Mouse (Mus musculus) spleen, postnatal 4 days (tissue): Measurements from ENCODE around the gene Cyp46a1.

ENCODE experiments used
- DNase-seq, 2 experiments: peaks; one replicate each; pipeline ENCODE4 v3.0.0; 2022; ENCODE audit warnings: low spot score in 2 of 2

Cyp46a1 gene

DNA sequence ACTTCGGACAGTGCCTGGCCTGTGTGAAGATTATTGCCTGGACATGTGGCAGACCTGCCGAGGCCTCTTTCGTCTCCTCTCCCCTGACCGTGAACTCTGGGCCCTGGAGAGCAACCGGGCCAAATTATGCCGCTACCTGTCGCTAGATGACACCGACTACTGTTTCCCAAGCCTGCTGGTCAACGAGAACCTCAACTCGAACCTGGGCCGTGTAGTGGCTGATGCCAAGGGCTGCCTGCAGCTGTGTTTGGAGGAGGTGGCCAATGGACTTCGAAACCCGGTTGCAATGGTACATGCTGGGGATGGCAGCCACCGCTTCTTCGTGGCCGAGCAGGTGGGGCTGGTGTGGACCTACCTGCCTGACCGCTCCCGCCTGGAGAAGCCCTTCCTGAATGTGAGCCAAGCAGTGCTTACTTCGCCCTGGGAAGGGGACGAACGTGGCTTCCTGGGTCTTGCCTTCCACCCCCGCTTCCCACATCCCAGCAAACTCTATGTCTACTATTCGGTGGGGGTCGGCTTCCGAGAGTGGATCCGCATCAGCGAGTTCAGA is 22.4 kb upstream of the Cyp46a1 start:
- no peak for DNase-seq

DNA sequence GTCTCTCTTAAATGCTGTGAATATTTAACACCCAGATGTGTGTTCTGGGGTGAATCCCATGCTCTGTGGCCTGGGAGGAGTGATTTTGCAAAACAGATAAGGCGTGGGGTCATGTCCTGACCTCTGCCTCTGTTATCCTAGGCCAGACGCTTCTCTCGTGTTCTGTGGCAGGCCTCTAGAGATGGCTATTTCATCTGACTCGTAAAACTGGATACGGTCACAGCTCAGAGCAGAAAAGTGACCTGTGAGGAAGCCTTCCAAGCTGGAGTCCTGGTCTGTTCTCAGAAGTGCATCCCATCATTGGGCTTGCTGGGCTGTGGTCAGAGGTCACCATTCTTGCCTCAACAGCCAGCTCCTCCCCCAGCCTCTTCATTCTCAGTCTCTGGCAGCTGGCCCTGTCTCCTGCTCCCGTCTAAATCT is 21.7 kb upstream of the Cyp46a1 start:
- no peak for DNase-seq

DNA sequence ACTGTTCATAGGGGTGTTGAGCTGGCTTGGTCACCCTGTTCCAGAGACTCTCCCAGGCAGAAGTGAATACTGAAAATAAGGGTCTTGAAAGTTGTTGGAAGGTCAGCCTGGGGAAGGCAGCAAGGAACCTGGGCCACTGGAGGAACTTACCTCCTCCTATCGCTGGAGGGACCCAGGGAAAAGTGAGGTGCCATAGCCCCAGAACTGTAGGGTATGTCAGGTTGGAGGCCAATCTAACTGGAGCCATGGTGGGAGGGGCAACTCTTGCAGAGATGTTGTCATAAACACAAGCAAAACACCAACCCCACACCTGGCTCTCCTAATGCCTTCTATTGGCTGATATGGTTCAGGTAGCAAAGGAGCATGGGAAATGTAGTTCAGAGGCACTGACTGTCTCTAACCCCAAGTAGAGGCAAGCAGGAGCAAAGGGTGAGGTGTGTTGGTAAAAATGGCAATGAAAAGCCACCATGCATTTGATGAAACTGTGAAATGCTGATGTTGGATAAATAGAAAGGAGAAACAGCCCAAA is 20.9 kb upstream of the Cyp46a1 start:
- no peak for DNase-seq

DNA sequence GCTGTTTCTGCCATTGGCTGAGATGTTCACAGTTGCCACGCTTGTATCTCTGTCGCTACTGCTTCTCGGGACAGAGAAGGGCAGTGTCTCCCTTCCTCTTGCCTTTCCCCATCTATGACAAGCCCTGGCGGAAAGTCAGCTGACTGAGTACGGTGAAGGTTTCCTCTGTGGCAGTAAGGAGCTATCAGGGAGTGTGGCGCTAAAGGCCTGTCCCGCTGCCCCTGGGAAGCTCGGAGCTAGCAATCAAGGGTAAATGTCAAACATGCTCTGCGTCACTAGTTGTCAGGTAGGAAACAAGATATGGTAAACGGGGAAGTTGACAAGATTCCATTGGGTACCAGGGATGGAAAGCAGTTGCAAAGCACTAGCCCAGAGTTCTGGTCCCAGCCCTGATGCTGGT is 18.4 kb upstream of the Cyp46a1 start:
- DNase-seq, result no peak

DNA sequence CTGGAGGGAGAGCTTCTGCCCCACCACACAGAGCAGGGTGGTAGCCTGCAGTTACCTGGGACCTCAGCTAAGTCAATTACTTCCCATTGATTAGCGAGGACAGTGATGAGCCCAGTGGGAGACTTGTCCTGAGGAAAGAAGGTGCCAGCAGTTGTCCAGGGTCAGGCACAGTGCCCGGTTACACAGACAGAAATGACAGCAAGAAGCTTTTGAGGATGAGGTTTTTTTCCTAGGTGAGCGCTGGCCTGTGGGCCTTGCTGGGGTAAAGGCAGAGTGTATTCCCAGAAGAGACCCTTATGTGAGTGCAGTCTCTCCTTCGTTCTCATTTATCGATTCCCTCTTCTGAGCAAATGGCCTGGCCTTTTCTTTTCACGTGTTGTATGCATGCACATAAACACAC is 17.5 kb upstream of the Cyp46a1 start:
- DNase-seq, result no peak

DNA sequence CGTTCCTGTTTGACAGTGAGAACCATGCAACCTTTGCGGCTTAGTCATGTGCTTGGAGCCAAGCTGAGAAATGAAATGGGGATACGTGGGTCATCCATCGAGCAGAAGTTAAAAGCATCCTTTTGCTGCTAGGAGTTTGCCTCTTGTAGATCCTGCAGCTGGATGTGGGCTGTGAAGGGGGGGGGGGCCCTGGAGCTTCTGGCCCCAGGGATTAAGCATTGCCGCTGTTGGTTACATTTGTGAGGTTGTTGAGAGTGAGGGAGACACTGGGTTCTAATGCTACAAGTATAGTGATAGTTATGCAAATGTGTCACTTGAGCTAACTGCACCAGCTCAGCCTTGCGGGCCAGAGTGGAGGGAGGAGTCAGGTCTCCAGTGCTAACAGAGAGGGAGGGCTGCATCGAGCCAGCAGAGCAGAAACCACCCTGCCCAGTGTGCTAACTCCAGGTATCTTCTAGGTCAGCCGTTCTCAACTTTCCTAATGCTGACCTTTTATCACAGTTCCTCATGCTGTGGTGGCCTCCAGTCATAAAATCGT is 16.9 kb upstream of the Cyp46a1 start:
- DNase-seq, result no peak

DNA sequence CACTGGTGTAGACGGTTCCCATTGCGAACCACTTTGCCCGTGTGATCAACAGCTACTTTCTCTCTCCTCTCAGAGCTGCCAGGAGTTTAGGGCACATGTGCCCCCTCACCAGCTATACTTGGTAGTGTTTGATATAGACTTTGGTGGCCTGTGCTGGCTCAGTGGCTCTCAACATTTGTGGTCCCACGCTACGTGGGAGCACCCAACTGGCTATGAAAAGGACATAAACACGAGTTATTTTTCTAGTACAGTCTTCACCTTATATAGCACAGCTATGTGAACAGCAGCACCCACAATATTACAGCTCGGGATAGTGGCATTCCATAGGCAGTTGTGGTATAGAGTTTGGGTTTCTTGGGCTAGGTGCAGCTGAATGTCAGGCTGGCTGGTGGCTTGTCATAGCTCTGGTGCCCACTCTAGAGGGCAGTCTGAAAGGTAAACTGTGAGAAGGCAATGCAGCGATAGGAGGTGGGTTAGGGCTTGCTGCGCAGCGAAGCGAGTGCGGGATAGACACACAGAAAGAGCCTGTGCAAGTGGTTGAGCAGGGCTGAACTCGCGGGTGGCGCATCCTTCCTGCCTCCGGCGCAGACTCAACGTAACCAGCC is 16.3 kb upstream of the Cyp46a1 start:
- no peak for DNase-seq

DNA sequence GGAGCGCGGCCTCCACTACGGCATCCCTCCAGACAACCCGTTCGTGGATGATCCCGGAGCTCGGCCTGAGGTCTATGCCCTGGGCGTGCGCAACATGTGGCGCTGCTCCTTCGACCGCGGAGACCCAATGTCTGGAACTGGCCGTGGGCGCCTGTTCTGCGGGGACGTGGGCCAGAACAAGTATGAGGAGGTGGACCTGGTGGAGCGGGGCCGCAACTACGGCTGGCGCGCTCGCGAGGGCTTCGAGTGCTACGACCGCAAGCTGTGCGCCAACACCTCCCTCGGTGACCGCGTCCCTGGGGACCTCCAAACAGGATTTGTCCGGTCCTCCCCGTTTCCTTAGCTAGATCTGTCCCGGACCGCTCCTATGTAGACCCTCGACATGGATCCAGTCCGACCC is 15.7 kb upstream of the Cyp46a1 start:
- DNase-seq, result no peak

DNA sequence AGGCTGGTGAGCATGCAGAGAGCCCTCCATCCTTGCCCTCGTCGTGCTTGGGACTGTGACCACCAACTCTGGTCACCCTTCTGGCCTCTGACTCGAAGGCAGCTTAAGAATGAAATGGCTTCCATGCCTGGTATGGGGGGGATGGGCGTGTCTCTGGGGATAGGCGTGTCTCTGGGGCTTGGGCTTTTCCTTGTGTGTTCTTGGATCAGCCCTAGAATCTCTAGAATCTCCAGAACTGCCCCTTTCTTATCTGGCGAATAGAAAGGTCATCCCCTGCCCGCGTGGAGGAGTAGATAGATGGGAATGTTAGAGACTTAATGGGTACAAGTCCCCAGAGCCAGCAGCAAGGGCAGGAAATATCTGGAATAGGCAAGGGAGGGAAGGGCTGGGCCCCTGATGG is 14.1 kb upstream of the Cyp46a1 start:
- no peak for DNase-seq

DNA sequence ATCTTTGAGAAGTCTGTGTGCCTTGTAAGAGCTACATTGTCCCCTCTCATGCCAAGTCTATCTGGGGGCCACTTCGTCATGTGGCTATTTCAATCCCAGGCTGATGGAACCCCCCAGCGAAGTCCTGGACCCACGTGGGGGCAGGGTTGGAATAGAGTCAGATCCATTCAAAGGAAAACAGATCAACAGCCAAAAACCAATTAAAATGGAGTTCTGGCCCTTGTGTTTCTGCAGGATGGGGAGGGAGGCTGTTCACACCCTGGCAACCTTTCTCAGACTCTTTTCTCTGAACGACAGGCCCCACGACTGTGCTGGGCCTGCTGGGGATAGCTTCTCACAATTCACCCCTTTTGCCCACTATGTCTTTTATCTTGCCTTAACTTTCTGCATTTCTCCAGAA is 7.8 kb upstream of the Cyp46a1 start:
- no peak for DNase-seq

DNA sequence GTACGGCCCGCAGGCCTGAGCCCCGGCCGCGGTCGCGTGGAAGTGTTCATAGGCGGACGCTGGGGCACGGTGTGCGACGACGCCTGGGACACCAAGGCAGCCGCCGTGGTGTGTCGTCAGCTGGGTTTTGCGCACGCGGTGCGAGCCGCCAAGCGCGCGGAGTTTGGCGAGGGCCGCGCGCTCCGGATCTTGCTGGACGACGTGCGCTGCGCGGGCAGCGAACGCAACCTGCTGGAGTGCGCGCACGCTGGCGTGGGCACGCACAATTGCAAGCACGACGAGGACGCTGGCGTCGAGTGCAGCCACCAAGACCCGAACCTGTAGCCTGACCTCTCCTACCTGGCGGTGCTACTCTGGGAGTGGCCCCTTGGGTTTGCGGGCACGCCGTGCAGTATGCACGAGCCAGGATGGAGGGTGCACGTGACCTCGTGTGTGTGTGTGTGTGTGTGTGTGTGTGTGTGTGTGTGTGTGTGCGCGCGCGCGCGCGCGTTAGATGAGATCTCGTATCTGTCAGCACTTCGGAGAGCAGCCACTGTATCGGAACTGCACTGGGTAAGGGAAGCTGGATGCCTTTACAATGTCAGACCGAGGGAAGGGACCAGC is 6.2 kb upstream of the Cyp46a1 start:
- DNase-seq, result no peak

DNA sequence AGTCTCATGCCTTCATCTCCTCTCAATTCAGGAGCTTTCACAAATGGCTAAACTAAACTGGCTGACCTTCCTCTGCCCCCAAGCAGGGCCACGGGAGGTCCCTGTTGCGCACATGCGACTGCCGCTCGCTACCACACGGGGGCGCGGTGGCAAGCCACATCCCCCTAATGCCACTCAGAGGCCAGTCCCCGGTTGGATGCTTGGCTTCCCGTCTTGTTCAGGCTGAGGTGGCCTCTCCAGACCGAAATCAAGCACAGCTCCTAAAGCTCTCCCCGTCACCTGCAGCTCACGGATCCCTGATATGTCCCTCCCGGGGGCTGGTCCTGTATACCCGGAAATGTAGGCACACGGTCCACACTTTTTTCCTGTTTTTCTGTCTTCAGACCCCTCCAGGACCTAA is 1.1 kb upstream of the Cyp46a1 start:
- peak; percentile 67 to 85 for DNase-seq

DNA sequence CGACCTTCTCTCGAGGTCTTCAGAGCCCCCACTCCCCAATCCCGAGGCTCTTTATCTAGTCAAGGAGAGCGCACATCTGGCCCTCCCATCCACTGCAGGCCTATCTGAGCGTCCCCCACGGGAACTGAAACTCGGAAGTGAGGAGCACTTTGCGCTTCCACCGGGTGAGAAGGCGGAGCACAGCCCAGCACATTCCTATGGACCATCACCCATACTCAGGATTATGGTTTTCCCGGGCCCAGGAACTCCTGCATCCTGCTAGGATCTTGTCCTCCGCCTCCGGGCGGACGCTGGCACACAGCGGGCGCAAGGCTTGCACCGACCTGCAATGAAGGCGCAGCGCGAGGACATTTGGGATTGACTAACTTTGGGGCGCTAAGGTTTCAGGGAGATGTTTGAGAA is 699 bp upstream of the Cyp46a1 start:
- DNase-seq, result no peak

DNA sequence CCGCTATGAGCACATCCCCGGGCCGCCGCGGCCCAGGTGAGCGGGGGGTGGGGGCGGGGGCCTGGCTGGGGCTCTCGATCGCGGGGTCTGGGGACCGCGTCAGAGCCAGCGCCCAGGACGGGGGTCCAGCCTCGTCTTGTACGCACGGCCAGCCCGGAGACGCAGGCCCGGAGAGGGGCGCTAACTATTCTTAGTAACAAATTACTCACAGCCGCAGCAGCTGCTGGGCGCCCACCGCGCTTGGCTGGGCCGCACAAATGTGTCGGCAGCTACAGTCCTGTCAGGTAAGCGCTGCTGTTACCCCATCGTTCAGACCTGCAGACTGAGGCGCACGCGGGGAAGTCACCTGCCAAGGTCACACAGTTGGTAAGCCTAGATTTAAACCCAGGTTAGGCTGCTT is 348 bp downstream of the Cyp46a1 start:
- no peak for DNase-seq

DNA sequence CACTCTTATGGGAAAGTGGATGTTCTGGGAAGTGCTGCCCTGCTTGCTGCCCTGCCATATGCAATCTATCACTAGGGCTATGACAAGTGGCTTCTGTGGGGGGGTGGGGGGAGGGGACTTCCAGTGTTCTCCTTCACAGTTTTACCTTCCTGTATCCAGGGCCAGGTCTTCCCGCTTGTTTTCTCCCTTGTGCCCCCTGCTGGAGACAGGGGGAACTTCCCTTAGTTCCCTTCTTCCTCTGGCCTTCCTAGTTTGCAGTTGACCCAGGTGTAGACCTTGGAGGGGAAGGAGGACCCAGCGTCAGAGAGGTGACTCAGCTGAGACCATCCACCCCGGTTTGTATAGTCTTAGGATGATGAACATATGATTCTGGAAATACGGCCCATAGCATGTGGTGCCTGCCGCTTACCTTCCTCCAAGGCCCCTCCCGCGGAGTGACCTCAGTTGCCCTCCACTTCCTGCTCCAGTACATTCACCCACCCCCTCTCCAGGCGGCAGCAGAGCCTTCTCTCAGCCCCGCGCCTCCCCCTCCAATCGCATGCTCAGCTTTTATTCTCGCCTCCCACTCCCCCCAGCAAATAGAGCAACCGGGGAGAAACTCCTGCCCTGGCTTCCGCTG is 4.5 kb downstream of the Cyp46a1 start:
- no peak for DNase-seq

DNA sequence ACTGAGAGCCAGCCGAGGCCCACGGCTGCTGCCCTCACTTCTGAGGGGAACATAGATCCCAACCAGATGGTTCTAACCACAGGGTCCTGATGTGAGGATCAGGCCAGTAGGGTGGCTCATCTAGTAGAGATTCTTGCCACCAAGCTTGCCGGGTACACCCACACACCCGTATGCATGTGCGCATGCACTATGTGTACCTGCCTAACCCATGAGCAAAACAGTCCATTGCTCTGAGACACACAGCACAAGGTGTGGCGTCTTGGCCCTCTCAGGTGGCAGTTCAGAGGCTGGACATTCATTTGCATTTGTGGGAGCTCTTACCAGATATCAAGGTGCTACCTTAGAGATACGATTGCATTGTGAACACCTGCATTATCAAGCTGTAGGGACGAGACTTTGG is 14.0 kb downstream of the Cyp46a1 start:
- DNase-seq, result no peak

DNA sequence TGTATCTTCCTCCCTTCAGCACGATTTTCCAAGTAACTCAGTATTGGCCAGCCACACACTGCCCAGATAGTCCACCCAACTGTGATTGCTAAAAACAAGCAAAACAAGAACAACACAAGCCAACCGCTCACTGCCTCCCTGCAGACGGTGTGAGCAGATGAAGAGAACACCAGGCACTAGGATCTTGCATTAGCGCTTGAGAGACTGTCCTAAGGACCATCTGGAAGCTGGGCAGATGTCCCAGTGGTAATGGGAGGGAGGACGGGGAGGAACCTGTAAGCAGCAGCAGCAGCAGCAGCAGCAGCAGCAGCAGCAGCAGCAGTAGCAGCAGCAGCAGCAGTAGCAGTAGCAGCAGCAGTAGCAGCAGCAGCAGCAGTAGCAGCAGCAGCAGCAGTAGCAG is 14.8 kb downstream of the Cyp46a1 start:
- no peak for DNase-seq

DNA sequence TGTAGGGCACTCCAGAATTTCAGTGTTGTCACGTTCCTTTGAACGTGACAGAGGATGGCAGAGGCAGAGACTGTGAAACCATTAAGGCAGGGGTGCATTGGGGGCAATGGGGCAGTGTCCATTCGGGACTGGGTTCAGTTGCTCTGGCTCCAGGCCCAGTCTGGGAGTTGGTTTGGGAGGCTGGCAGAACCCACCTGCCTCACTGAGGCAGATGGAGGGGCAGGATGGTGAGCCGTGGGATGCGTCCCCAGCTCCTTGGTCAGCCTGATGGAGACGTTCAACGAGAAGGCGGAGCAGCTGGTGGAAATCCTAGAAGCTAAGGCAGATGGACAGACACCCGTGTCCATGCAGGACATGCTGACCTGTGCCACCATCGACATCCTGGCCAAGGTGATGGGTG is 16.8 kb downstream of the Cyp46a1 start:
- no peak for DNase-seq

DNA sequence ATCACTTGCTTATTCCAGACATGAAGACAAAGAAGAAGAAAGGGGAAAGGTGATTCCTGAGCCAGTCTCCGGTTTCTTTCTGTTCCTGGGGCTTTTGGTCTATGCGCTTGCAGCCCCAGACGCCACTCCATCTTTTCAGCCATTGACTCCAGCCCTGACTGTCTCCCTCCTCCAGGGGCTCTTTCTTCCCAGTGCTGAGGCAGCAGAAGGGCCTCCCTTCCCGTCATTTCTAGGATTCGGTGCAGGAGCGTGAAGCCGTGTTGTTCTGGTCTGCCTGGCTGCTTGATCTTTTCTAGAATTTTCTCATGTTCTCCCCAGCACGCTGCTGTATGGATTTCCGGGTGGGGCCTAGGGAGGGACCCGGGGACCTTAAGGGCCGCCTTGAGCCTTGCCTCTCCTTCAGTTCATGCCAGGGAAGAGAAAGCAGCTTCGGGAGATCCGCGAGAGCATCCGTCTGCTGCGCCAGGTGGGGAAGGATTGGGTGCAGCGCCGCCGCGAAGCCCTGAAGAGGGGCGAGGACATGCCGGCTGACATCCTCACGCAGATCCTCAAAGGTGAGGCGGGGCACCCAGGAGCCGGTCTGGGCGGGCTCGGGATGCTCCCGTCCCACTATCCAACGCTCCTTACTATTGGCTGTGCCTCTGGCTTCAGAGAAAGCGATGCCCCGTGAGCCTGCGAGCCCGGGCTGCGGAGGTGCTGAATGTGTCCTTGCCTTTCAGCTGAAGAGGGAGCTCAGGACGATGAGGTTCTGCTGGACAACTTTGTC is 18.4 kb downstream of the Cyp46a1 start:
- no peak for DNase-seq

DNA sequence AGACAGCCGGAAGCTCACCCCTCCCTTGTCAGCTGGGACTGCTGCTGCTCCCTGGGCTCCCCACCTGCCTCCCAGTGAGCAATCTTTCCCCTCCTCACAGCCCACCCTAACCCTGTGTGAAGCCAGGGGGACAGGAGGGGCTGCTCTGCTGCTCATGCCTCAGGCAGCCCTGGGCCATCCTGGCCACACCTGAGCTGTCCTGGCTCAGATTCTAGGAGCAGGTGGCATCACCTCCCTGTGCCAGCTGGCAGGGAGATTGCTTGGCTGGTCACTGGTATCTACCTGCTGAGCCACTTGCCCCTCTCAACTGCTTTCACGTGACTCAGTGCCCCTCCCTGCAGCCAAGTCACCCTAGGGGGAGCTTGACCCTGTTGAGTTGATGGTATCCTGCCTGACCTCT is 20.1 kb downstream of the Cyp46a1 start:
- no peak for DNase-seq

DNA sequence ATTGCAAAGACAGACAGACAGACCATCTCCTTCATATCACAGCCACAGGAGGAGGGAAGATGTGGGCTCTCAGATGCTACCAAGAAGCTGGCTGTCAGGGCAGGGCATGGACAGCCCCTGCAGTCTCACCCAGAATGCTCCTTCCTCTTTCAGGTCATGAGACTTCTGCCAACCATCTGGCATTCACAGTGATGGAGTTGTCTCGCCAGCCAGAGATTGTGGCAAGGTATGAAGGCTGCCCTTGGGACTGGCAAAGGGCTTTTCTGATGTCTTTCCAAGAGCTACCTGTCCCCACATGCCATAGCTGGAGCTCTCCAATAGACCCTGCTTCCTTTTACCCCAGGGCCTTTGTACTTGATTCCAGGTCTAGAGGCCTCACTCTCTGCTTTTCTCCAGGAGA is 21.1 kb downstream of the Cyp46a1 start:
- DNase-seq, result no peak

DNA sequence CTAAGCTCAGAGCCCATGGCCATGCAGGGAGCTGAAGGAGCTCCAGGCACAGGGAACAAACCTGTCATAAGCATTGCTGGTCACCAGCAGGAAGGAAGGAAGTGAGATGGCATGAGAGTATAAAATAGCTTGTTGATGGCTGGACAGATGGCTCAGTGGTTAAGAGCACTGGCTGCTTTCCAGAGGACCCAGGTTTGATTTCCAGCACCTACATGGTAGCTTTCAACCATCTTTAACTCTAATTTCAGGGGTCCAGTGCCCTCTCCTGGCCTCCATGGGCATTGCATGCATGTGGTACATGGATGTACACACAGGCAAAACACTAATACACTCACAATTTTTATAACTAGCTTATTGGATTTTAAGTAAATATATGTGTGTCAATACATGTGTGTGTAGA is 21.8 kb downstream of the Cyp46a1 start:
- no peak for DNase-seq
